In the genomic region with DNA sequence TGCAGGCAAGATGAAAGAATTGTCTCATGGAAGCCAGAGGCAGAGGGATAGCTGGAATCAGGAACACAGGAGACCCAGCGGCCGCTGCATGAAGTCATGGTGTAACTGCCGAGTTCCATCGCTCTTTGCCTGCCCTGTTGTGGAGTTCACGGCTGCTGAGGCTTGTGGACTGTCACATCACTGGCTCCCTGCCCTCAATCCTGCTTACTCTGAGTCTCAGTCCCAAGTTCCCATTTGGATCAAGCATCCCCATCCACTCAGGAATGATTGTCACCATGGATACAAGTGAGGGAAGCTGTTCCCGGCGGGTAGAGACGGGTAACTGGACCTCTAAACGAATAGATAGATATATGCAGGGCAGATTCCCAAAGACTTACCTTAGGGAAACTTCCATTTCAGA, we compare ENCODE assay signal across 15 mouse cellular contexts.
"Had no signal": no experiment of that assay in that cellular context is flagged by ENCODE, and none has a peak within 500 bp of the region (broad histone marks: within the 10 kb centered on the region; RNA-seq: fewer than 3 reads in every experiment).

No protein-coding gene starts in this region.

- ATAC-seq: liver, embryonic 12.5 days had no signal

- H3K4me3 ChIP-seq: limb, embryonic 15.5 days; liver, embryonic 12.5 days; midbrain, embryonic 10.5 days; myocyte; neural tube, embryonic 15.5 days had no signal

- H3K9me3 ChIP-seq: limb, embryonic 15.5 days; liver, embryonic 12.5 days; midbrain, embryonic 10.5 days; neural tube, embryonic 15.5 days had no signal

- H3K27me3 ChIP-seq: limb, embryonic 15.5 days; liver, embryonic 12.5 days; neural tube, embryonic 15.5 days had no signal

- H3K27ac ChIP-seq: limb, embryonic 15.5 days; liver, embryonic 12.5 days; midbrain, embryonic 10.5 days; neural tube, embryonic 15.5 days had no signal

- H3K4me2 ChIP-seq: limb, embryonic 15.5 days; liver, embryonic 12.5 days; lung, embryonic 14.5 days; neural tube, embryonic 15.5 days had no signal

- H3K36me3 ChIP-seq: limb, embryonic 15.5 days; liver, embryonic 12.5 days; midbrain, embryonic 10.5 days; neural tube, embryonic 15.5 days had no signal

- H3K9ac ChIP-seq: limb, embryonic 15.5 days; liver, embryonic 12.5 days; lung, embryonic 14.5 days; neural tube, embryonic 15.5 days had no signal

- DNase-seq: kidney, adult 2 months; kidney, postnatal 36 days; layer of hippocampus, adult 9-11 months; layer of hippocampus, postnatal 36 days; lung, embryonic 14.5 days; lung, postnatal 10 days; lung, postnatal 4 days; right cerebral cortex, adult 18-20 months; right cerebral cortex, postnatal 25 days; thymus, postnatal 36 days had no signal

- H3K4me1 ChIP-seq: limb, embryonic 15.5 days; liver, embryonic 12.5 days; midbrain, embryonic 10.5 days; neural tube, embryonic 15.5 days had no signal
